Mouse (Mus musculus) olfactory bulb, adult 2 months (tissue): ENCODE results near the gene Scfd1.

ENCODE experiments used
- CTCF ChIP-seq: fragments of 200-500 bp; IDR thresholded peaks from 2 replicates; pipeline ENCODE4 v1.5.1; 2012; ENCODE audit warnings: low read depth, mild to moderate bottlenecking, low read length, moderate library complexity; ENCODE audit not compliant: insufficient read depth
- POLR2A ChIP-seq: fragments of 200-500 bp; IDR thresholded peaks from 2 replicates; pipeline ENCODE4 v1.6.1; 2012; ENCODE audit warnings: mild to moderate bottlenecking, low read depth, low read length, moderate library complexity; ENCODE audit not compliant: insufficient read depth

DNA sequence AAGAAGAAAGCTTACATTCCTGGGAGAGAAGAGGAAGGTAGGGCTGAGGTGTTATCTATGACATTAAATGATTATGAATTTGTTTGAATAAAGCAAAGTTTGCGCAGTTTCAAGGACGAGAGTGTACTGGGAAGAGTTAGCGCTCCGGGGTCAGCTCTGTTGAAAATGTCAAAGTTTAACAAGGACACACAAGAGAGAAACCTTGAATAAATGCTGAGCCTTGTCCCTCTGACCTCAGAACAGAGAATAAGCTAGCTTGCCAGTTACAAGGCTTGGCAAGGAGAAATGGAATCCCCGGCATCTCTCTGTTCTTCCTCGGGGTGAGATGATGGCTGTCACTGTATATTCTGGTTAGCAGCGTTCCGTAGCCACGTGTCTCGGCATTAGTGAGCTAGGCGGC, 116.2 kb downstream of the Scfd1 start:
- TF ChIP-seq CTCF (no peak), POLR2A (no peak)
